Mouse (Mus musculus): Measurements from ENCODE around the gene Sccpdh.
A peak's percentile ranks its signal among the peaks of the same experiment; 100 is the strongest.
"Not testable (repeated sequence)": the region's sequence is repeated elsewhere in the genome, so short reads cannot be mapped to it uniquely, and the experiment has no call there.

Gene Sccpdh

DNA sequence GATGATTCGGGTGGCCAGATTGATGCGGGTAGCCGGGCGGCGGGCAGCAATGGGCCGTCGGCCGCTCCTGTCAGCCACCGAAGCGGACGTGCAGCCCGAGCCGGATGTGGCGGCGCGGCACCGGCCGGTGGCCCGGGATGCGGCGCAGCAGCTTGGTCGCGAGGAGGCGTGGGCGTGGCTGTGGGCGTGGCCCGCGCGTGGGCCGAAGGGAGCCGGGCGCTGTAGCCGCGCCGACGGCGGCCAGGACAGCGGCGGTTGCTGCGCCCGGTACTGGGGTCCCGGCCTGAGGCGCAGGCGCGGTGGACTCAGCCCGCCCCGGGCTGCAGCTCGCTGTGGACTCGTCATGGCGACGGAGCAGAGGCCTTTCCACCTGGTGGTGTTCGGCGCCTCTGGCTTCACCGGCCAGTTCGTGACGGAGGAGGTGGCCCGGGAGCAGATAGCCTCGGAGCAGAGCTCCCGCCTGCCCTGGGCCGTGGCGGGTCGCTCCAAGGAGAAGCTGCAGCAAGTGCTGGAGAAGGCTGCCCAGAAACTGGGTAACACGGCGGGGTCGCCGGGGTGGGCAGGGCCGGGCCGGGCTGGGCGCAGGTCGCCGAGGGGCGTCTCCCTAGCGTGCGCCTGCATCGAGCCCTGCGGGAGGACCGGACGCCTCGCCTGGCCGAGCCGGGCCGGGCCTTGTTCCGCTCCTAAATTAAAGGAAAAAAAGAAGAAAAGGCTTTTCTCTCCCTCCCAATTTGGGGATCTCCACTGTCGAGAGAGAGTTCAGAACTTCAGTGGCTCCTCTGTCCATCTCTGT lies at the start of gene Sccpdh:
Sccpdh (plus strand) TSS at position 198 of the 793 bp plus-strand sequence.
- peak; percentile 78 to 89 for DNase-seq

DNA sequence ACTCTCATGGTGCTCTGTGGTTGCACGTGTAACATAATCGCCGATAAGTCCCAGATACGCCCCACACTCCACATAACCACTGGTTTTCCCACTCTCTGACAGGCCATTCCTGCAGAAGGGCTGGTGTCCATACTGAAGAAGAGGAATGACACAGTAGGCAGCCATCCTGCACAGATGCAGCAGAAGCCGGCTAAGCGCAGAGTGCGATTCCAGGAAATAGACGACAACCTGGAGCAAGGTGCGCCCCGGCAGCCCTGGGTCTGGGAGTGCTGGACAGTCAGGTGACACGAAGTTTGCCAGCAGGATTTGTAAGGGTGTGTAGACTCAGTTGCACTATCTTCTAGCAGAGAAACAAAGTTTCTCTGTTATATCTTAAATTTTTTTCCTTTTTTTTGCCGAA lies 45.3 kb upstream of the Sccpdh start:
- no peak for DNase-seq

DNA sequence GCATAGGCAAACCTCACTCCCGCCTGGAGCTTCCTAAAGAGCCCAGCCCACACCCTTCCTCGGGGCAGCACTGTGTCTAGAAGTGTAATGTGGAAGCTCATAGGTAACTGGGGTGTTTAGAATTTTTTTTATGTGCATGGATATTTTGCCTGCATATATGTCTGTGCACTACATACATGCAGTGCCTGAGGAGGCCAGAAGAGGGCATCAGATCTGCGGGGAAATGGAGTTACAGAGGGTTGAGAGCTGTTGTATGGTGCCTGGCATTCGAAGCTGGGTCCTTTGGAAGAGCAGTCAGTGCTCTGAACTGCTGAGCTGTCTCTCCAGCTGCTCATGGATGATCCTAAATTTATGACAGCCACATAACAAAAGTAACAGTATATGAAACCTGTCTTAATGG lies 44.4 kb upstream of the Sccpdh start:
- DNase-seq = peak in 1 of 2 experiments; percentile 43

DNA sequence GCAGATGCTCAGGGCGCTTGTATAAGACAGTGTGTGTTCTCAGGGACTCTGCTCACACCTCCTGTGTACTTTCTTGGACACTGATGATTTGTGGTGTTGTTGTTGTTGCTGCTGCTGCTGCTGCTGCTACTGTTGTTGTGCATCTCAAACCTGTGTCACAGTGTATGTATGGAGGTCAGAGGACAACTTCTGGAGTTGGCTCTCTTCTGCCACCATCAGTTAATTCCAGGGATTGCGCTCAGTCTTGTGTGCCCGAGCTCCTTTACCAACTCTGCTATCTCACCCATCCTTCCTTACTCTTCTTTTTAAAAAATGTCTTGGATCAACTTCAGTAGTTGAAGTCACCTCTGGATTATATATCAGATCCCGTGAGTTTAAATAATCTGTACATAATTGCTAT lies 43.7 kb upstream of the Sccpdh start:
- DNase-seq = peak; percentile 11 to 57

DNA sequence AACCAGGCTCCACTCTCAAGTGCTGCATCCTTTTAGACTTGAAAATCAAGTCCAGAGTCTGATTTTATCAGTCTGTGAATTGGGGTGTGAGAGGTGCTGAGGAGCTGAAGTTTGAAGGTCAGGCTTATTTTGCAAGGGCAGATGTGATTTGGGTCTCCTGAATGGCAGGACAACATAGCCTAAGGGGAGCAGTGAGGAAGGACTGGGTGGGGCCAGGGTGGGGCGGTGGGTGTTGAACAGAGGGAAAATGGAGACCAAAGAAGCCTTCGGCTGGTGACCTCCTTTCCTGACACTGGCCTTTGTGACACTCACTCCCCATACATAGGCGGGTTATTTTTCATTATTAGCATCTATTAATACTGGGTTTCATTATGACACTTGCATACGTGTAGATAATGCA lies 40.2 kb upstream of the Sccpdh start:
- no peak for DNase-seq

DNA sequence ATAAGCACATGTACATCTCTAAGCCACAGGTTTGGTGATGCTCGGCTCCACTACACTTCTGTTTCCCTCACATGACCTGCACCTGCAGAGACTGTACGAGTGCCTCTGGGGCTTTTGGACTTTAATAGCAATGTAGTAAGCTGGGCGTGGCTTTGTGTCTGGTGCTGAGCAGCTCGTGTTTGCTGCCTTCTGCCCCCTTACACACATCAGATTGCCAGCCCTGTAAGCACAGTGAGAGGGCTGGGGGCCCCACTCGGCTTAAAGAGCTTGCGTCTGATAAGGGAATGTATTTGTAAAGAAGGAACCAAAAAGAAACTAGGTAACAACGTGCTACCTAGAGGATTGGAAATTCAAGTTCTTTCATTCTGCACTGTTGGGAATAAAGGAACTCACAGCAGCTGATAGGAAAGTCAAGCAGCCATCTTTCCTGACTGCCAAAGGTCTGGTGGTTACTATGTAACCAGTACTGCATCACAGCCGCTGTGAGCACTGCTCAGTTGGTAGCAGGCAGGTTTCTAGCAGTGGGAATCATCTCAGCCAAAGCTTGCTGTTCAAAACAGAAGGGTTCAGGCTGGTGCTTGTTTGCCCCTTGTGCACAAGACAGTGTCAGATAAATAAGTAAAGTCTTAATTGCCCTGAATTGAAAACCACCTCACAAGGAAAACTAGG lies 39.4 kb upstream of the Sccpdh start:
- no peak for DNase-seq

DNA sequence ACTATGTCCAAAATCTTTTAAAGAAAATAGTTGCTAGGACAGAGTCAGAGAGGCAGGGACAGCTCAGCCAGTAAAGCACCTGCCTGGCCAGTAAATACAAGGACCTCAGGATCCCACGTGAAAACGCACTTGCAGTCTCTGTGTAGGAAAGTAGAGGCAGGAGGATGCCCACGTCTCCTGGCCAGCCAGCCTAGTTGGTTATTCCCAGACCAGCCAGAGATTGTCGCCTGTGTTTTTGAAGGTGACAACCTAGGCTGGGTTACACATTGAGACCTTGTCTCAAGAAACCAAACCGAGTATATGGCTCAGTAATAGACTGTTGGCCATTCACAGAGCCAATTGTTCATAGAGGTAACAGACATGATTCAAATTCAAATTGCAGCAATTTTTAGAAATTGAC lies 38.7 kb upstream of the Sccpdh start:
- no peak for DNase-seq

DNA sequence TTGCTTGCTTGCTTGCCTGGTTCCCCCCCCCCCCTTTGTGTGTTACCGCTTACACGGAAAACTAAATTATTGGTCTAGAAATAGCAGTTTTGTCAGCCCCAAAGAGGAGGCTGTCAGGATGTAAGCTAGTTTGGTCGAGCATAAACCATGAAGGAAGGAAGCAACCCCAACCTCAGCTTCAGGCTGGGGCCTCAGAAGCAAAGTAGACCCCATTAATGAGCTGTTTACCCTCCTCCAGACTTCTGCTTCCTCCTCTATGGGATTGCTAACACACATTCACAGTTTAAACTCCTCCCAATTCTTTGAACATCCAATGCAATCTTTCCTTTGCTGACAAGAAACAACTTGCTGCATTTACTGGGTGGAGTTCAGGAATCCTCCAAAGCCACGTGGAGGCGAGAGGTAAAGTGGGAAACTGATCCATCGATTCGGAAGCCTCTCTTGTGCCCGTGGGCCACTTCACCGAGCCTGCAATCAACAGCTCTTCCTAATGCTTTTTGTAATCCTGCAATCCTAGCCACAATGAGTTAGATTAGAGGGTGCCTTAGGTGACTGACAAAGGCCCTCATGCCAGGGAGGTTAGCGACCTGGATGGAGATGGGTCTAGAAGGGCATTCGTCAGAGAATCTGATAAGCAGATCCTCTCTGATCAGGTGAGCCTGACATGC lies 35.1 kb upstream of the Sccpdh start:
- DNase-seq = no peak

DNA sequence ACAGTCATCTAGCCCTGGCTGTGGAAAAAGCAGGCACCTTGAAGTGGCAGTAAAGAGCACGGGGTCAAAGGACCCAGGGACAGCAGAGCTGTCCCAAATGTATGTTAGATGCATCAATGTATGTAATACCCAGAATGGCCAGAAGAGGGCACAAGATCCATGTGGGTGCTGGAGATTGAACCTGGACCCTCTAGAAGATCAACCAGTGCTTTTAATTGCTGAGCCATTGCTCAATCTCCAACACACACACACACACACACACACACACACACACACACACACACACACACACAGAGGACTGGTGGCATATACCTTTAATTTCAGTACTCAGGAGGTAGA lies 34.6 kb upstream of the Sccpdh start:
- DNase-seq = no peak

DNA sequence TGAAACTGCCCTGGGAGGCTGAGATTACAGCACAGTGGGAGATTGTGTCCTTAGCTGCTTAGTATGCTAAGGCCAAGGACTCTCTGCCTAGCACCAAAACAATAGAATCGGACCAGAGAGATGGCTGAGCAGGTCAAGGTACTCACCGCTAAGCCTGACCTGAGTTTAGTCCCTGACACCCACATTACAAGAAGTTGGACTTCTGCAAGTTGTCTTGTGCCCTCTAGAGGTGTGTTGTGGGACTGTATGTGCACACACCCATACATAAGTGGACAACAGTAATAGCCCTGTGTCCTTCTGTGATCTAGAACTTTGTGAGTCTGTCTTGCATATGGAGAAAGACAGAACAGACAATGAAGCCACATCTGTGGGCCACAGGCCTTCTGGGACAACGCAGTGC lies 33.9 kb upstream of the Sccpdh start:
- no peak for DNase-seq

DNA sequence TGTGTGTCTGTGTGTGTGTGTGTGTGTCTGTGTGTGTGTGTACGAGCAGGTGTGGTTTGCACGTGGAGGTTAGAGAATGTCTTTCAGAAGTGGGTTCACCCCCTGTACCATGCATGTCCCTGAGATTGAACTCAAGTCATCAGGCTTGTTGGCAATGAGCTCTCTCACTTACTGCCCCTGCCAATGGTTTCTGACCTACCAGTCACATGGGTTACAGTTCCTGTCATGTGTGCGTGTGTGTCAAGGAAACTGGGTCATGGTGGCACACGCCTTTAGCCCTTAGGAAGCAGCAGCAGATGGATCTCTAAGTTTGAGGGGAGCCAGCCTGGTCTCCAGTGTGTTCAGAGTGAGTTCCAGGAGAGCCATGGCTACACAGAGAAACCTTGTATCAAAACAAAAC lies 25.3 kb upstream of the Sccpdh start:
- no peak for DNase-seq

DNA sequence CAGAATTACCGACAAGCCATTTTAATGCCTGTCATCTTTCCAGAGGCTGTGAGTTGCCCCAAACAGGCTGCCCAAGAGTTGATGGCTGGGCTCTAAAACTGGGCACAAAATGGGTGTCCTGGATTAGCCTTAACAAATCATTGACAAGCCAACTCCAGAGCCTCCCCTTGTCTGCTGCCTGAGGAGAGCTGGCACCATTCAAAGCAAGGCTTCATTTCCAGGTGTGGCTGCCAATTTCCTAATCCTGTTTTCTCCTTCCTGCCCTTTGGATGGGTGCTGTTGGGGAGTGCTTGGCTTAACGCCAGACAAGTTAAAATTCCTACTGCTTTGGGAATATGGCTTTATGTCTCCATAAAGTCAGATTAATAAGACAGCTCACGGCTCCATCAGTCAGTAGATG lies 23.9 kb upstream of the Sccpdh start:
- no peak for DNase-seq

DNA sequence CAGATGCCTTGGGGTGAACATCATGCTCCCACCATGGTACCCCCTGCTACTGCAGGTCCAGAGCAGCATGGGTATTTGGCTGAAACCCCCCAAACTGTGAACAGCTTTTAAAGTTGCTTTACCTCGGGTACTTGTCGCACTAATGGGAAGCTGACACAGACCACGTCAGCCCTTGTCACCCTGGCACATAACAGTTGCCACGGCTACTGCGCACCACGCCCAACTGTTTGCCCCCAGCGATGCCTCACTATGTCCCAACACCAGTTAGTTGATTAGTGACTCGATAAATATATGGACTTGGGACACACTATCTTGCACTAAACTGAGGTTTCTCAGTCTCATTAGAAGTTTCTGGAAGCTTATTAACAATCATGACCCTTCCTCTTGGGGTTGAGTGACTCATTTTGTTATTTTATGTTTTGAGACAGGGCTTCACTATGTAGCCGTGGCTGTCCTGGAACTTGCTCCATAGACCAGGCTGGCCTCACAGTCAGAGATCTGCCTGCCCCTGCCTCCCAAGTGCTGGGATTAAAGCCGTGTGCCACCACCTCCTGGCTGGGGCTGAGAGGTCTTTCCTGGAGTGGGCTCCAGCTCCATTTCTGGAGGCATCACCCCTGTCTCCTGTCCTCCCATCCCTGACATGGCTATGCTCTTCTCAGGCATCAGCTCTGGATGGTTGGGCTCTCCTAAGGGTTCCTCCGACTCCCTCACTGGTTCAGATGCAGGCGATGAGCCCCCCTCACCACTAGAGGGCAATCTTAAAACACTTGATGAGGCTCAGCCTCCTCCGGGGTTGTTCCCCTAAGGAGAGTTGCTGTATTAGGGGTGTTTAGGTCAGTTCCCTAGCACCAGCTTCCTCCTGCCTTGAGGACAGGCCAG lies 22.7 kb upstream of the Sccpdh start:
- DNase-seq = peak; percentile 40 to 67

DNA sequence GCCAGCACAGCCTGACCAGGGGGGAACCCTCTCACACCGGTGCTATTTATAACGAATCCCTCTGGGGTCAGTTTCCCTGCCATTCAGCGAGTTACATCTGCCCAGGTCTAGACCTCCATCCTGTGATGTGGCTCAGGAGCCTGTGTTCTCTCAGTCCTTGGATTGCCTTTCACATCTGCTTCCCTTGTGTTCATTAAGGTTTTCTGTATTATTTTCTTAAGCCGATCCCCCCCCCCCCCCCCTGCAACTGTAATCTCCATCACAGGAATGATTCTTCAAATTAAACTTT lies 22.1 kb upstream of the Sccpdh start:
- no peak for DNase-seq

DNA sequence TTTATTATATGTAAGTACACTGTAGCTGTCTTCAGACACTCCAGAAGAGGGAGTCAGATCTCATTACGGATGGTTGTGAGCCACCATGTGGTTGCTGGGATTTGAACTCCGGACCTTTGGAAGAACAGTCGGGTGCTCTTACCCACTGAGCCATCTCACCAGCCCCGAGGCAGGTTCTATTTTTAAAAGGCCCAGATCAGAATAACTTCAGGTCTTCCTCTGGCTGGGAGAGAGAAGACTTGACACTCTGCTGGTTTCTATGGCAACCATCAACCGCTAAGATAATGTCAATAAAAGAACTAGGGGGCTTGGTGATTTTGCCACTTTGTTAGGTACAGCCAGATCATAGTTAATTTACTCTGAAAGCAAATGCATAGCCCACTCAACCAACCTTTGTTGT lies 19.3 kb upstream of the Sccpdh start:
- DNase-seq = not testable (repeated sequence)

DNA sequence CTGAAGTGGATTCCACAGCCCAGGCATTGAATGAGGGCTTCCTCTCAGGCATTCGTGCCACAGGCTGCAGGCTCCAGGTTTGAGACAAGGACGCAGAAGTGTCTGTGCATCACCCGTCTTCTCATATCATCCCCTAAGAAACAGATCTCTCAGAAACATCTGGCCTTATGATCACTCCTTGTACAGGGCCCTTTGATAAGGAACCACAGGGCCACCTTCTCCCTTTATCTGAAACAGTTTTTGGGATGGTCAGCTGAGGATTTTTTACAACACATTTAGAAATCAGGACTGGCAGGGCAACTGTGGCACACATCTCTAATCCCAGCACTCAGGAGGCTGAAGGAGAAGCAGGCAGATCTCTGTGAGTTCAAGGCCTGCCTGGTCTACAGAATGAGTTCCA lies 18.7 kb upstream of the Sccpdh start:
- no peak for DNase-seq

DNA sequence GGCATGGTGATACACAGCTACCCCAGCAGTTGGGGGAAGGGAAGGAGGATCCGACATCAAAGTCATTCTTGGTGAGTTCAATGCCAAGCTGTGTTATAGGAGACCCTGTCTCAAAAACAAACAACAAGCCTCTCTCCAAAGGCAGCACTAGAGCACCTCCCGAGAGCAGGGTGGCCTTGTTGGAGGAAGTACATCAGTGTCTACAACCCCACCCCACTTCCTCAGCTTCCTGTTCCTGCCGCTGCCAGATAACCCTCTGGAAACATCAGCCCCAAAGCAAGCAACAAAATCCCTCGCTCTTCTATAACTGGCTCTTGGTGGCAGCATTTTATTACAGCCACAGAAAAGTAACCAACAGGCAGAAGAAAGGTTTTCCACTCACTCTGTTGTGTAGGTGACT lies 17.7 kb upstream of the Sccpdh start:
- DNase-seq = no peak

DNA sequence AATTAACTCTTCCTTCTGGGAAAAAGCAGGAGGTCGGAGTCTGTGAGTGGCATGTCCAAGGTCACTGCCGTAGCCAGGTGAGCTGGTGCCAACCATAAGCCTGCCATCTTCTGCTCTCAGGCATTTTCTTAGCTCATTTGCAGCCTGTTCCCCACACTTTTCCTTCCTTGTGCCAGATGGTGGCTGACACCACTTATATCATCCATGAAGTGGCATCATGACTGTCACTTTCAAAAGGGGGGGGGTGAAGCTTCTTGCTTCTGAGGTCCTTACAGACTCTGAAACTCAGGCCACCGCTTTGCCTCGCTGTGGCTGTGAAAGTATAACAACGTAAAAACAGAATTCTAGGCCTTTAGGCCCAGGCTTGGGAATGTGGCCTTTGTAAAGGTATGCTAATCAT lies 16.8 kb upstream of the Sccpdh start:
- DNase-seq = no peak

DNA sequence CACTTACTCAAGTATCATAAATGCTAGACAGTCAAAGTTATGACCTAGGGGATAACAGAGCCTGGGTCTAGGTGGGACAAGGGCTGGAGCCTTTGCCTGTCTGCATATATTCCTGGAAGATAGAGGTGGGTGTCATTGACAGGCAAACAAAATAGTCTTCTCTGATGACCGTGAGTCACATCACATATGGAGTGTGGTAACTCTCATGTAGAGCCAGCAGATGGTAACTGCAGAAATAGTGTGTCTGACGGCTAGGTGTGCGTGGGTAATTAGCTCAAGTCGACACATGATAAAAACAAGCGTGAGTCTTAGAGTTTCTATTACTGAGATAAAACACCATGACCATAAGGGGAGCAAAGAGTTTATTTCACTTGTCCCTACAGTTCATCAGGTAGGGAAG lies 4.9 kb upstream of the Sccpdh start:
- DNase-seq = no peak

DNA sequence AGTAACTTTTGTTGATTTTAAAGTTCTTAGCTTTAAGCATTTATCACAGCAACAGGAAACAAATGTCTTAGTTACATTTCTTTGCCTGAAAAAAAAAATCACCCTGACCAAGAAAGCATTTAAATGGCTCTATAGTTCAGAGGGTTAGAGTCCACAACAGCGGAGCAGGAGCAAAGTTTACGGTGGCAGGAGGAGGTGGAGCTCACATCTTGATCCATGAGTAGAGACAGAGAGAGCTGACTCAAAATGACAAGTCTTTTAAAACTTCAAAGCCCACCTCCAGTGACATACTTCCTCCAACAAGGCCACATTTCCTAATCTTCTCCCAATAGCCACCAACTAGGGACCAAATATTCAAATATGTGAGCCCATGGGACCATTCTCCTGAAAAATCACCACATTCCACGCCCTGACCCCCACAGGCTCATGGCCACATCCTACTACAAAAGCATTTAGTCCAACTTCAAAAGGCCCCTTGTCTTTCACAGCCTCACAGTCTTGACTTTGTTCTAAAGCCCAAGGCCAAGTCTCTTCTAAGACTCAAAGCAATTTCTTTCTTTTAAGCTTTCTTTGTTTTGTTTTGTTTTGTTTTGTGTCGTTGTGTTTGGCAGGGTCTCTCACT lies 3.6 kb upstream of the Sccpdh start:
- no peak for DNase-seq

DNA sequence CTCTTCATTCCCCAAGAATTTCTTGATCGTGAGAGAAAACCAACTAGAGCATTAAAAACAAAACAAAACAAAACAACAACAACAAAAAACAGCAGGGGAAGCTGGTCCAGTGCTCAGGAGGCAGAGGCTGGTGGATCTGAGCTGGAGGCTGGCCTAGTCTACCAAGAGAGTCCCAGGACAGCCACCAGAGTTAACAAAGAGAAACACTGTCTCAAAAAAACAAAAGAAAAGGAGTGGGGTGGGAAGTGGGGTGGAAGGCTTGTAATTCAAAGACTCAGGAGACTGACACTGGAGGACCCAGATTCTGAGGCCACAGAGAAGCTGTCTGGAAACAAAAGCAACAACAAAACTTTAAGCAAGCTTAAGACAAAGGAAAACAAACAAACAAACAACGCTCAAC lies 1.0 kb upstream of the Sccpdh start:
- no peak for DNase-seq

DNA sequence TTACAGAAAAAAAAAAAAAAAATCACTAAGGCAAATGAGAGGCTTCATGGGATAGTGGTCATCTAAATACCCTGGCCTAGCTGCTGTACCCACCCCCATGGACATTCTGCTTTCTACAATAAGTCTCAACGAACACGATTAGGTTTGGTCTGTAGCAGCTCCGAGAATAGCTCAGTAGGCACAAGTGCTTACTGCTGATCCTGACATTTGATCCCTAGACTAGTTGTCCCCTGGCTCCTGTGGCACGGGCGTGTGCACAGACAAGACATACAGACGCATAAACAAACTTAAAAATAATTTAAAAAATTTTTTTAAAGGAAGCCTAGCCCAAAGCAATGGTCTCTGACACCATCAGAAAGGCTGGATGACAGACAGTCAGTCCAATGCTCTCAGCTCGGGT lies 560 bp upstream of the Sccpdh start:
- no peak for DNase-seq

Data from spleen, adult 18-20 months (tissue).